Mouse (Mus musculus) CD4-positive naive resting alpha-beta T cell, adult 76 days (primary cell): ENCODE data around the gene Zmym3. TPM values are rescaled to one million over a fixed set of nuclear protein-coding genes. Genes with fewer than 3 reads are reported as not detected.

ENCODE experiments used
- total RNA-seq: library from RNA; stranded (reverse); gene quantifications from one replicate; pipeline ENCODE4 v1.2.4, GENCODE M21; 2023

Zmym3 gene
- 25.7 TPM for total RNA-seq

GRCm38 (mm10) chrX:101420700-101421095 lies at the start of gene Zmym3:
Gene Zmym3 (minus strand): TSS chrX:101420849.

GRCm38 (mm10) chrX:101448886-101449475 lies 28.3 kb upstream of the Zmym3 start, which contains the start of gene Itgb1bp2:
Gene Itgb1bp2 (plus strand): TSS chrX:101449088.

GRCm38 (mm10) chrX:101429142-101429949 lies 8.7 kb upstream of the Zmym3 start, which contains the start of gene Nono:
Gene Nono (plus strand): TSS chrX:101429318.

GRCm38 (mm10) chrX:101376190-101376968 lies 44.3 kb downstream of the Zmym3 start, which contains the start of gene Gjb1:
Gene Gjb1 (plus strand): TSS chrX:101376378.

Other genes starting within 250 kb of the Zmym3 start
- gene Snx12, start 198.3 kb downstream of the Zmym3 start, total RNA-seq = 44.4 TPM
- gene Foxo4, start 166.3 kb downstream of the Zmym3 start, total RNA-seq = 44.4 TPM
- 58.8 TPM for gene Gm614, start 156.9 kb downstream of the Zmym3 start, total RNA-seq
- 610 TPM for gene Il2rg, start 152.6 kb downstream of the Zmym3 start, total RNA-seq
- gene Gm20489, start 151.8 kb downstream of the Zmym3 start, total RNA-seq = not detected
- 153 TPM for gene Med12, start 146.8 kb downstream of the Zmym3 start, total RNA-seq
- gene Nlgn3, start 121.7 kb downstream of the Zmym3 start, total RNA-seq = 1.4 TPM
- gene Gjb1, start 44.5 kb downstream of the Zmym3 start, total RNA-seq = not detected
- 228 TPM for gene Nono, start 8.5 kb upstream of the Zmym3 start, total RNA-seq
- gene Itgb1bp2, start 28.2 kb upstream of the Zmym3 start, total RNA-seq = 4.0 TPM
- 50.5 TPM for gene Taf1, start 111.9 kb upstream of the Zmym3 start, total RNA-seq
- 209 TPM for gene Ogt, start 219.2 kb upstream of the Zmym3 start, total RNA-seq